8 mouse cellular contexts compared by ENCODE assay signal in genomic region chr12:8344897-8345296, GRCm38 (mm10). TPM values are rescaled to one million over a fixed set of nuclear protein-coding genes. Genes with fewer than 3 reads are reported as not detected.
A peak's percentile ranks its signal among the peaks of the same experiment; 100 is the strongest.
DNase-seq lines count a peak whose midpoint lies in the region; ATAC-seq and TF ChIP-seq lines count a peak whose summit lies in the region.
"Had no signal": no experiment of that assay in that cellular context is flagged by ENCODE, and none has a peak within 500 bp of the region (broad histone marks: within the 10 kb centered on the region; RNA-seq: fewer than 3 reads in every experiment).

No protein-coding gene starts in this region.

- no peaks in the 10 kb centered on the region for H3K36me3 ChIP-seq in liver, embryonic 14.5 days (replicated peaks; ENCODE audit: control insufficient read depth, insufficient read depth, low read depth)

- H3K9ac ChIP-seq in liver, embryonic 14.5 days (replicated peaks), result no peak overlapping the region

- no peak overlapping the region for H3K4me3 ChIP-seq in liver, embryonic 14.5 days (ENCODE audit: insufficient read depth in 1 of 2, low read depth in 2 of 2, low read length in 2 of 2)
- H3K4me3 ChIP-seq: myocyte had no signal

- no peak for TF ChIP-seq CTCF in liver, embryonic 14.5 days (IDR thresholded peaks at IDR 0.05; ENCODE audit: low read depth)

- WGBS in liver, embryonic 14.5 days (ENCODE audit: insufficient replicate concordance), result 10% methylated on average over 9 of the region's 9 CpGs

- peak; percentile 56 for ATAC-seq in liver, embryonic 14.5 days (ENCODE audit: insufficient read depth)

- H3K27ac ChIP-seq in liver, embryonic 14.5 days, result no peak overlapping the region

- H3K9me3 ChIP-seq in liver, embryonic 14.5 days (ENCODE audit: control insufficient read depth, low read length), result no peaks in the 10 kb centered on the region

- peak; percentile 16 for DNase-seq in thymus, postnatal 25 days
- DNase-seq in thymus, adult 18-20 months, result no peak
- peak; percentile 99 for DNase-seq in heart, adult 11 months
- DNase-seq in kidney, adult 9 months, result peak; percentile 72
- DNase-seq in liver, embryonic 14.5 days (ENCODE audit: low read depth in 3 of 3, low spot score in 3 of 3), result no peak
- DNase-seq in right cerebral cortex, postnatal 25 days, result peak; percentile 65
- no peak for DNase-seq in ovary, adult 18-20 months (ENCODE audit: low spot score)

- H3K27me3 ChIP-seq in liver, embryonic 14.5 days (ENCODE audit: control insufficient read depth, insufficient read depth, low read length), result no peaks in the 10 kb centered on the region

- peaks cover 0 to 14% of the 10 kb centered on the region in 2 experiments; a peak in 2 of 4 replicates for H3K4me1 ChIP-seq in liver, embryonic 14.5 days (replicated peaks; ENCODE audit: control insufficient read depth in 2 of 2, insufficient read depth in 2 of 2, low read length in 1 of 2)

- no peak for TF ChIP-seq EP300 in liver, embryonic 14.5 days (IDR thresholded peaks at IDR 0.05; ENCODE audit: low read depth)

- no peak overlapping the region for H3K4me2 ChIP-seq in liver, embryonic 14.5 days (ENCODE audit: low read depth)

RNA-seq across cellular contexts. Expression of gene Hs1bp3, which starts 31.7 kb away (rescaled TPM):
- polyA plus RNA-seq in liver, embryonic 14.5 days (2012; rRNA removed), result 2.4 and 2.7 TPM in 2 replicates
- polyA plus RNA-seq in liver, embryonic 14.5 days (2014; fragmentation: Nextera tagmentation; extraction: Ambion mirVana), result 2.1 and 2.3 TPM in 2 replicates

RNA-seq across cellular contexts. Expression of gene Gdf7, which starts 43.1 kb away (rescaled TPM):
- not detected in 2 replicates for polyA plus RNA-seq in liver, embryonic 14.5 days (2012; rRNA removed)
- not detected in 2 replicates for polyA plus RNA-seq in liver, embryonic 14.5 days (2014; fragmentation: Nextera tagmentation; extraction: Ambion mirVana)

Comparison
In these comparisons a context has a peak if more than half of its experiments do, and no peak if none do; other contexts are left out.
1. DNase-seq: peak in thymus, postnatal 25 days (single experiment), heart, adult 11 months (single experiment), kidney, adult 9 months (single experiment) and right cerebral cortex, postnatal 25 days (single experiment); none in thymus, adult 18-20 months (0 of 2), liver, embryonic 14.5 days (0 of 3) and ovary, adult 18-20 months (single experiment).